Mouse (Mus musculus) heart, embryonic 13.5 days (tissue): Measurements from ENCODE around the gene Cwc22. TPM values are rescaled to one million over a fixed set of nuclear protein-coding genes. Genes with fewer than 3 reads are reported as not detected.

Experiments used
- ATAC-seq: fragments of 200-750 bp; cut with Nextera tagmentation; 2 replicates; pipeline ENCODE4 v1.8.0; 2017; ENCODE audit warnings: moderate TSS enrichment; ENCODE audit not compliant: insufficient number of reproducible peaks, low FRiP score, low TSS enrichment; ENCODE audit errors: extremely low read depth
- H3K27ac ChIP-seq: fragments of 300-500 bp; sonication (generic); replicated peaks from 2 replicates; pipeline ENCODE4 v1.5.1; 2015; ENCODE audit warnings: moderate library complexity, mild to moderate bottlenecking, inconsistent platforms
- H3K27me3 ChIP-seq: fragments of 300-500 bp; sonication (generic); replicated peaks from 2 replicates; pipeline ENCODE4 v1.6.1; 2015; ENCODE audit warnings: mild to moderate bottlenecking, inconsistent platforms
- H3K36me3 ChIP-seq: fragments of 300-500 bp; sonication (generic); 2 replicates; pipeline ENCODE4 v1.6.1; 2015; ENCODE audit warnings: mild to moderate bottlenecking, inconsistent platforms
- H3K4me1 ChIP-seq: fragments of 300-500 bp; sonication (generic); 2 replicates; pipeline ENCODE4 v1.6.1; 2015; ENCODE audit warnings: inconsistent platforms
- H3K4me2 ChIP-seq: fragments of 300-500 bp; sonication (generic); 2 replicates; pipeline ENCODE4 v1.6.1; 2015; ENCODE audit warnings: inconsistent platforms, mild to moderate bottlenecking, moderate library complexity
- H3K4me3 ChIP-seq: fragments of 300-500 bp; sonication (generic); 2 replicates; pipeline ENCODE4 v1.5.1; 2015; ENCODE audit warnings: moderate library complexity, mild to moderate bottlenecking, inconsistent platforms
- H3K9ac ChIP-seq: fragments of 300-500 bp; sonication (generic); 2 replicates; pipeline ENCODE4 v1.6.1; 2015; ENCODE audit warnings: inconsistent platforms, mild to moderate bottlenecking, moderate library complexity
- H3K9me3 ChIP-seq: fragments of 300-500 bp; sonication (generic); 2 replicates; pipeline ENCODE4 v1.6.1; 2016; ENCODE audit warnings: inconsistent platforms
- WGBS: fragments of 180-500 bp; shearing (Covaris S2); methylation state at CpG from one replicate; pipeline ENCODE4 v1.1.7; 2015; ENCODE audit warnings: mixed read lengths; 5-methylcytosine and 5-hydroxymethylcytosine counted together
- polyA plus RNA-seq: library from polyadenylated mRNA; unstranded; fragments of >200 nt; fragmentation: Nextera tagmentation; extraction: Ambion mirVana; gene quantifications from 2 replicates; pipeline ENCODE4 v1.2.1, GENCODE M21; 2015

The Cwc22 gene
- polyA plus RNA-seq, 1 experiment from 2014 or later: 19.5 TPM

DNA sequence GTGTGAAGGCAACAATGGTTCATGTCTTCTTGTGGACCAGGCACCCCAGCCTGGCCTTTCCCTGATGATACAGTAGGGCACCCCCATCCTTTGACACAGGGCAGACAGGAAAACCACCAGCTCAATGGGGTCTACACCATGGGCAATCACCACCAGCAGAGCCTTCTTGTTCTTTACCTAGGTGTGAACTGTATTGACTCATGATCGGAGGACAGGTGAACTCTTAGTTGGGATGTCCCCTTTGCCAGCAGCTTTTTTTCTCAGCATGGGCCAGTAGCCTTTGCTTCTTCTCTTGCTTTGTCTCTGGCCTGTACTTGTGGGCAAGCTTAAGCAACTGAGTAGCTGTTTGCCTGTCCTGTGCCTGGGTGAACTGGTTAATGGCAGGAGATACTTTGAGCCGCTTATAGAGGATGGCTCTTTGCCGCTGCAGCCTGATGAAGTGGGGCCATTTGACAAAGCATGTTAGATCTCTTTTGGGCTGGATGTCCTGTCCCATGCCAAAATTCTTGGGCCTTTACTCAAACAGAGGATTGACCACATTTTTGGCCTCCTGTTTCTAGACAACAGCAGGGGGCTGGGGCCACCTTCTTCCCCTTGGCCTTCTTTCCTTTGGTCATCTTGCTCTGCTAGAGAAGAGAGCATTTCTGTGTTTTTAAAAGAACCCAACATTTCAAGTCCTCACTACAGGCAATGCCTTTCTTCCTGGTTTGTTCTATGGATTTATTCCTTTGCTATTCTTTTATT lies 16.4 kb upstream of the Cwc22 start:
- Histone ChIP-seq H3K9ac (no peak overlapping the region), H3K9me3 (no peaks in the 10 kb centered on the region), H3K36me3 (no peaks in the 10 kb centered on the region), H3K4me3 (no peak overlapping the region), H3K27me3 (no peaks in the 10 kb centered on the region), H3K4me1 (no peaks in the 10 kb centered on the region), H3K4me2 (no peak overlapping the region), H3K27ac (no peak overlapping the region)
- ATAC-seq: no peak
- 84% methylated on average over 3 of the region's 3 CpGs for WGBS

DNA sequence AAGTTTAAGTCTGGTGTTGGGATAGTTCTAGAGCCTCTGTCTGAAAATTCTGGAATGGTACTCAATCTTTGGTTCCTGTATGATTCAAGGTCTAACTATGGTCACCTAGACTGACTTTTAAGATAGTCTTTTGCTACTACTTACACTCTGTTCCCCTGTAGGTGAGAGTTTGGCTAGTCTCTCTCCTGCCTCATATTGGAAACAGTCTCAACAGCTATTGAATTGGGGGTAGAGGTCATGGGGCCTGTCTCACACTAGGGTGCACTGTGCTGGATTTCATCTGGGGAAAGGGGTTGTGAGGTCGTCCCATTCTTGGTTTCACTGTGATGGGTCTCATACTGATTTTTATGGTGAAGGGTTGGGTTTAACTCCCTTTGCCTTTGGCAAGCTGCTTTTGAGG lies 15.1 kb upstream of the Cwc22 start:
- H3K4me1 ChIP-seq: no peaks in the 10 kb centered on the region
- H3K27me3 ChIP-seq: no peaks in the 10 kb centered on the region
- WGBS: 74% methylated on average over 1 of the region's 1 CpGs
- H3K4me2 ChIP-seq: no peak overlapping the region
- no peak for ATAC-seq
- H3K9me3 ChIP-seq: no peaks in the 10 kb centered on the region
- H3K4me3 ChIP-seq: no peak overlapping the region
- H3K36me3 ChIP-seq: no peaks in the 10 kb centered on the region
- no peak overlapping the region for H3K9ac ChIP-seq
- H3K27ac ChIP-seq: no peak overlapping the region

DNA sequence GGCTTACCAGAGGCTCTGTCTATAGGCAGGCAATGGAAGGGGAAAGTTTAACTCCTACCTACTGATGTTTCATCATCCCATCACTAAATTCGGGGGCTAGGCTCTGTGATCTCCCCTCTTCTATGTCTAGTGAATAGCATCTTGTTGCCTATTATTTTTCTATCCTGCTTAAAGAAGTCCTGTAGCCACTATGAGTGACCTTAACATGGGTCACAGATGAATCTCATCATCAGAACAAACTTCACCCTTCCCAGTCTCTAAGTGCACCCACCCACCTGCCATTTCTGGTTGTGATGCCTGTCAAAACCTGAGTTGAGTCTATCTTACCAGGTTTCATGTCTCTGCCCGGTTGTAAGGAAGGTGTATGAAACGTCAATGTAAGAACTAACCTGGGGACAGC lies 14.5 kb upstream of the Cwc22 start:
- H3K9me3 ChIP-seq: no peaks in the 10 kb centered on the region
- no peaks in the 10 kb centered on the region for H3K27me3 ChIP-seq
- H3K4me2 ChIP-seq: no peak overlapping the region
- no peaks in the 10 kb centered on the region for H3K36me3 ChIP-seq
- H3K4me3 ChIP-seq: no peak overlapping the region
- H3K27ac ChIP-seq: no peak overlapping the region
- 66% methylated on average over 3 of the region's 3 CpGs for WGBS
- H3K4me1 ChIP-seq: no peaks in the 10 kb centered on the region
- H3K9ac ChIP-seq: no peak overlapping the region
- ATAC-seq: no peak

DNA sequence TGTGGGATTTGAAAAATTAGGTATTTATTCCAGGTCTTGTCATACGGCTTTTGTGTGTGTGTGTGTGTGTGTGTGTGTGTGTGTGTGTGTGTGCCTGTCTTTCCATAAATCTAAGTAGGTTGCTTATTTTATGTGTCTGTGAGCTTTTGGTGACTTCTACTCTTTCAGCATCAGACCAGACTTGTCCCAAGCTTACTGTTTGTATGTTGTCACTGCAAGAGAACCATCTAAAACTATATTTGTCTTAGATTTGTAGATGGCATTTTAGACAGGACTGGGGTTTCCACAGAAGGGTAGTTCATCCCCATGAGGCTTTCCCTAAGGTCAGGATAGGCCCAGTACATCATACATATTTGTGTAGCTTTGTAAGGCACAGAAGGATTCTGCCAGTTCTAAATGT lies 13.2 kb upstream of the Cwc22 start:
- no peaks in the 10 kb centered on the region for H3K9me3 ChIP-seq
- 68% methylated on average over 1 of the region's 1 CpGs for WGBS
- H3K4me1 ChIP-seq: no peaks in the 10 kb centered on the region
- no peak overlapping the region for H3K27ac ChIP-seq
- no peak overlapping the region for H3K9ac ChIP-seq
- no peak overlapping the region for H3K4me2 ChIP-seq
- H3K4me3 ChIP-seq: no peak overlapping the region
- no peak for ATAC-seq
- H3K27me3 ChIP-seq: no peaks in the 10 kb centered on the region
- no peaks in the 10 kb centered on the region for H3K36me3 ChIP-seq

DNA sequence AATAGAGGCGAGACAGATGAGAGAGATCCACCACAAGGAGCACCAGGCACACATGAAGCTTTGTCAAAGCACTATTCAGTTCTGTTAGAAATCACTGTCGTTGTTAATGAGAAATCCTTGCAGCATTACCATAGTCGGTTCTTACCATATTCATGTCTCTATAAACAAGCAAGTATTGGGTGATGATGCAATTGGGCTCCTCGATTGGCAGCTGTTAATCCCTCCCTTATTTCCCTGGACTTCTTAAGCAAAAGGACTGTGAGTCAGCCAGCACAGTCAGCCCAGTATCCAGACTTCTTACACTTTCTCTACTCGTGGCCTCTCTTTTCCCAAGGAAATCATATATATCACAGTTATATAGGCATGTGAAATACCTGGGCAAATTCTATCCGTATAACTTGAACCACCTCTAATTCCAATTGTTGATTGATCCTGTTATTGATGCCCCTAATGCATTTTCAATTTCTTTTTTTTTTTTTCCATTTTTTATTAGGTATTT lies 5.3 kb upstream of the Cwc22 start:
- H3K4me2 ChIP-seq: no peak overlapping the region
- no peaks in the 10 kb centered on the region for H3K36me3 ChIP-seq
- H3K27ac ChIP-seq: no peak overlapping the region
- no peak for ATAC-seq
- H3K4me3 ChIP-seq: no peak overlapping the region
- H3K4me1 ChIP-seq: no peaks in the 10 kb centered on the region
- no peaks in the 10 kb centered on the region for H3K27me3 ChIP-seq
- H3K9me3 ChIP-seq: no peaks in the 10 kb centered on the region
- H3K9ac ChIP-seq: no peak overlapping the region
- whole genome bisulfite sequencing: 70% methylated on average over 6 of the region's 6 CpGs

DNA sequence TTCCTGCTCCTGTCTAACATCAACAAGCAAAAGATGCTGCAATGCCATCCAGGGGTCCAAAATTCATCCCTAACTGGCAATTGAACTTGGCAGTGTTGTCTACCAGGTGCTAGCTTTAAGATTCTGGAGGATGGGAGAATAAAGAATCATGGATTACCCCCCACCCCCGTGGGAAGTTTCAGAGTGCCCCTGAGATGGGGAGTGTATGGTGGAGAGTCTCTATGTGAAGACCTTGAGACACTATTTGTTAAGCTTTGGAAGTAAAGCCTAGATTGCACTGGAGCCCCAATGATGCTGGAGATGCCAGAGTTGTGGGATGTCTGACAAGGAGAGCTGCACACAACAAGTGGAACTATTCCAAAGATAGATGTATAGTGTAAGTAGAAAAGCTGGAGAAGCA lies 3.9 kb upstream of the Cwc22 start:
- Histone ChIP-seq H3K4me1 (peaks cover 3% of the 10 kb centered on the region), H3K27ac (no peak overlapping the region), H3K4me3 (no peak overlapping the region), H3K4me2 (no peak overlapping the region), H3K27me3 (no peaks in the 10 kb centered on the region), H3K36me3 (no peaks in the 10 kb centered on the region), H3K9me3 (no peaks in the 10 kb centered on the region), H3K9ac (no peak overlapping the region)
- 51% methylated on average over 1 of the region's 1 CpGs for WGBS
- no peak for ATAC-seq

DNA sequence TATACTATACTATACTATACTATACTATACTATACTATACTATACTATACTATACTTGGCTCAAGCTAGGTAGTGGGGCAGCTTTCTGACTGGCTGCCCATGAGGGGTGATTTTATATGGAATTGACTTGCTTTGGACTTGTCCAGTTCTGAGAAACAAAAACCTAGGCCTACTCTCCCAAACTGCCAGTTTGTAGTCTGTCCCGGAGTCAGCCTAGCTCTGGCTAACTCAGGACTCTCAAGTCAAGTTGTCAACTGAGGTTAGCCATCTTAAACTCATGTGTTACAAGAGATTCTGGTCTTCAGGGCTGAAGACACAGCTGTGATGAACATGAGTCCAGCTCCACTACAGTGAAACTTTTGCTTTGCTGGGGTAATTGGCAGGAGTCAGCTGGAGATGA lies 3.3 kb upstream of the Cwc22 start:
- 62% methylated on average over 1 of the region's 1 CpGs for WGBS
- no peak overlapping the region for H3K27ac ChIP-seq

DNA sequence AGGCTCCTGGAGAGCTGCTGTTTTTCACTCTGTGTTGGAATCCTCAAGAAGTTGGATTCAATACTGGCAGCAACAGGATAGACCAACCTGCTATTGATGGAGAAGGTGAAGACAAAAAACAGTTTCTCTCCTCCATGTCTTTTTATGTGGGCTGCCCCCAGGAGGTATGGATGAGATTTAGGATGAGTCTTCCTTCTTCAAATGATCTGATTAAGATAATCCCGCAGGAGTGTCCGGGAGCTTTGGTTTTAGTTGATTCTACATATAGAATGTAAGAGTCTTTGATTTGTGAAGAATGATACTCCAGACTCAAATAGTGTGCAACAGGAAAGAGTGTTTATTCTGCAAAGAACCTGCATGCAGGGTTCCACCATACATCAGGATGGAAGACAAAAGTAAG lies 2.7 kb upstream of the Cwc22 start:
- no peak for ATAC-seq
- 79% methylated on average over 2 of the region's 2 CpGs for WGBS
- Histone ChIP-seq H3K4me2 (no peak overlapping the region), H3K27ac (no peak overlapping the region), H3K36me3 (no peaks in the 10 kb centered on the region), H3K27me3 (no peaks in the 10 kb centered on the region), H3K4me3 (no peak overlapping the region), H3K4me1 (peaks cover 12% of the 10 kb centered on the region), H3K9me3 (no peaks in the 10 kb centered on the region), H3K9ac (no peak overlapping the region)

More for the DNA sequence above, 3.3 kb upstream of the Cwc22 start:
- Histone ChIP-seq H3K4me1 (peaks cover 9% of the 10 kb centered on the region), H3K36me3 (no peaks in the 10 kb centered on the region), H3K4me3 (no peak overlapping the region), H3K9me3 (no peaks in the 10 kb centered on the region), H3K9ac (no peak overlapping the region), H3K4me2 (no peak overlapping the region), H3K27me3 (no peaks in the 10 kb centered on the region)
- ATAC-seq: no peak

DNA sequence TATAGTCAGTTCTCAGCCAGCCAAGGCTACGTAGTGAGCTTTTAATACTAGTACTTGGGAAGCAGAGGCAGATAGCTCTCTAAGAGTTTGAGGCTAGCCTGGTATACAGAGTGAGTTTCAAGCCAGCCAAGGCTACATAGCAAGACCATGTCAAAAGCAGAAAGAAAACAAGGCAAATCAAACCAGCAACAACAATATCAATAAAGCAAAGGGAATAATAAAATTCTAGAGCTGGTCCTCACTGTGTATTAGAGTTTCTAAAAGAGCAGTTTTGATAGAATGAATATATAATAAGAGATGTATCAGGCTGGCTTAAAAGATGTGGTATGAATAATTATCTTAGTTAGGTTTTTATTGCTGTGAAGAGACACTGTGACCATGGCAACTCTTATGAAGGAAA lies 2.0 kb upstream of the Cwc22 start:
- no peaks in the 10 kb centered on the region for H3K36me3 ChIP-seq
- H3K4me3 ChIP-seq: no peak overlapping the region
- H3K27me3 ChIP-seq: no peaks in the 10 kb centered on the region
- no peak overlapping the region for H3K4me2 ChIP-seq
- H3K4me1 ChIP-seq: peaks cover 12% of the 10 kb centered on the region
- no peaks in the 10 kb centered on the region for H3K9me3 ChIP-seq
- no peak overlapping the region for H3K27ac ChIP-seq
- ATAC-seq: no peak
- WGBS: 73% methylated on average over 1 of the region's 1 CpGs
- no peak overlapping the region for H3K9ac ChIP-seq

DNA sequence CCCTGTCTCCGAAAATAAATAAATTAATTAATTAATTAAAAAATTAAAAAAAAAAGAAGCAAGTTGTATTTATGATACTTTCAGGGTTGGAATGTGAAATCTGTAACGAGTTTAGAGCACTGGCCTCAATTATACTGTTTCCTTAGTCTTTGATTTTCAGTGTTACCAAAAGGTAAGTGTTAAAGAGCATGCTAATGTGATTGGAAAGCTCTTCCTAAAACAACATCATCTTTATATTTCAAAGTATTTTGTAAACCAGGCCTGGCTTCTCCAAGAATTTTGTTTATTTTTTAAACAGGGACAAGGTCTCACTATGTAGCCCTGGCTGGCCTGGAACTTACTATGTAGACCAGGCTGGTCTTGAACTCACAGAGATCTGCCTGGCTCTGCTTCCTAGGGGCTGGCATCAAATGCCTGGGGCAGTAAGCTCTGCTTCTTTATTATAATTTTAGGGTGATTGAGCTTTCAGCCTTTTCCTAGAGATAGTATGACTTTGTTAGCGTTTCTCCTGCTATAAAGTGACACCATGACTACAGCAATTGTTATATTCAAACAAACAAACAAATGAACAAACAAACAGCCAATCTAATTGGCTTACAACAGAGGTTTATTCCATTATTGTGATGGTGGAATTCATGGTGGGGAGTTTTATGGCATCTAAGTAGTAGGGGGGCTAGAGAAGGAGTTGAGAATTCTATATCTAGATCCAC lies 1.1 kb upstream of the Cwc22 start:
- peaks cover 12% of the 10 kb centered on the region for H3K4me1 ChIP-seq
- no peak overlapping the region for H3K4me2 ChIP-seq
- 73% methylated on average over 3 of the region's 3 CpGs for WGBS
- 0 out of 2 replicates have a peak, but pooled peaks cover 4% of the 10 kb centered on the region for H3K36me3 ChIP-seq
- H3K9me3 ChIP-seq: no peaks in the 10 kb centered on the region
- H3K4me3 ChIP-seq: no peak overlapping the region
- H3K27me3 ChIP-seq: no peaks in the 10 kb centered on the region
- no peak overlapping the region for H3K27ac ChIP-seq
- no peak for ATAC-seq
- H3K9ac ChIP-seq: no peak overlapping the region

DNA sequence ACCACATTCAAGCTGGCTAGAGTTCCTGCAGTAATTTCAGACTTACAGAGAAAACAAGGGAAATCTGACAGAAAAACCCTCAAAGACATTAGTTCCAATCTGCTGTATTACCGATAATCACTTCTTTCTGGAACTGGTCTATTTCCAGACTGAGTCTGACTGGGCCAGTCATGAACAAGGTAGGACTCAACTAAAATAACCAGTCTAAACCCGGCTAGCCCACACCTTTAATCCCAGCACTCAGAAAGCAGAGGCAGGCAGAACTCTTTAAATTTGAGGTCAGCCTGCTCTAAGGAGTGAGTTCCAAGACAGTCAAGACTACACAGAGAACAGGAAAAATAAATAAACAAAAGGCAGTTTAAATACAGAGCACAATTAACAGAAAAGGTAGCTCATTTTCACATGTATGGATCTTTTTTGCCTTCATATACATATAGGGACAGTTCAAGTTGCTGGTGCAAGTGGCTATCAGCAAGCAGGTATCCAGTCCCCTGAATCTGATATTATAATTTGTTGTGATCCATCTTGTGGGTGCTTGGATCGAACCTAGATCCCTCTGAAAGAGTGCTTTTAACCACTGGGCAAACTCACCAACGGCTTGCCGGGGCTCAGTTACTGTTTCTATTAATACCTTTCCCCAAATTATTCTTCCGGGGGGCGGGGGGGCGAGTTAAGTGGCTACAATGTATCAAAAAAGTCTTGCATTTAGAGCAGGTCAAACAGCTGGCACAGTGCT lies 1.1 kb downstream of the Cwc22 start:
- Histone ChIP-seq H3K27ac (peak overlapping the region; percentile 69; the same call in 1 of the 2 replicates), H3K9ac (peak overlapping the region; percentile 95), H3K4me3 (peak overlapping the region; percentile 86), H3K36me3 (0 out of 2 replicates have a peak, but pooled peaks cover 6% of the 10 kb centered on the region), H3K27me3 (no peaks in the 10 kb centered on the region), H3K4me1 (peaks cover 12% of the 10 kb centered on the region), H3K4me2 (peak overlapping the region; percentile 90), H3K9me3 (no peaks in the 10 kb centered on the region)
- WGBS: 38% methylated on average over 8 of the region's 8 CpGs
- ATAC-seq: no peak
